In genomic region chr19:6126289-6126688, GRCm38 (mm10) we compare ENCODE assay signal across 7 mouse cellular contexts. TPM values are rescaled to one million over a fixed set of nuclear protein-coding genes. Genes with fewer than 3 reads are reported as not detected.
DNase-seq lines count a peak whose midpoint lies in the region; ATAC-seq and TF ChIP-seq lines count a peak whose summit lies in the region.

No protein-coding gene starts in this region.

- peak; percentile 86 for TF ChIP-seq CTCF in kidney, postnatal 0 days (IDR thresholded peaks at IDR 0.05; ENCODE audit: low read depth)

- H3K36me3 ChIP-seq in kidney, postnatal 0 days (ENCODE audit: insufficient read depth, low read length) = no peaks in the 10 kb centered on the region
- no peaks in the 10 kb centered on the region for H3K36me3 ChIP-seq in kidney, embryonic 14.5 days (ENCODE audit: control insufficient read depth, insufficient read depth, low read length)
- no peaks in the 10 kb centered on the region for H3K36me3 ChIP-seq in ES-E14 (ENCODE audit: control insufficient read depth, insufficient read depth, low read length, poor library complexity, severe bottlenecking)

- H3K4me1 ChIP-seq in kidney, postnatal 0 days (replicated peaks; ENCODE audit: insufficient read depth, low read length) = no peaks in the 10 kb centered on the region; the same call in 1 of the 2 replicates
- H3K4me1 ChIP-seq in kidney, embryonic 14.5 days (ENCODE audit: control insufficient read depth, insufficient read depth, low read length) = 0 out of 2 replicates have a peak, but pooled peaks cover 4% of the 10 kb centered on the region
- H3K4me1 ChIP-seq in ES-E14 (ENCODE audit: control insufficient read depth in 2 of 2, insufficient read depth in 2 of 2, low read length in 2 of 2, poor library complexity in 1 of 2) = peaks cover 0 to 9% of the 10 kb centered on the region in 2 experiments; a peak in 1 of 4 replicates

- peak; percentile 55 for DNase-seq in kidney, postnatal 0 days (ENCODE audit: low spot score)
- DNase-seq in ES-E14 (ENCODE audit: low read depth, low spot score) = peak; percentile 79
- peak; percentile 62 for DNase-seq in brain, adult 2 months (ENCODE audit: low read depth, low spot score)
- peak; percentile 91 for DNase-seq in induced T-regulatory cell, adult 2 months (ENCODE audit: low read depth)
- no peak for DNase-seq in layer of hippocampus, postnatal 14 days (ENCODE audit: low spot score in 2 of 2)

- 23% methylated on average over 4 of the region's 4 CpGs for WGBS in kidney, postnatal 0 days
- WGBS in kidney, embryonic 14.5 days = 31% methylated on average over 4 of the region's 4 CpGs

- no peak overlapping the region for H3K4me3 ChIP-seq in kidney, postnatal 0 days (replicated peaks; ENCODE audit: low read depth, low read length)
- no peak overlapping the region for H3K4me3 ChIP-seq in kidney, embryonic 14.5 days (ENCODE audit: low read length)
- no peak overlapping the region for H3K4me3 ChIP-seq in ES-E14 (ENCODE audit: insufficient read depth in 1 of 2, low read depth in 1 of 2, low read length in 2 of 2, poor library complexity in 1 of 2, severe bottlenecking in 1 of 2)

- H3K27me3 ChIP-seq in kidney, postnatal 0 days (ENCODE audit: insufficient read depth, low read length) = no peaks in the 10 kb centered on the region
- no peaks in the 10 kb centered on the region for H3K27me3 ChIP-seq in kidney, embryonic 14.5 days (ENCODE audit: control insufficient read depth, insufficient read depth, low read length)

- in situ Hi-C loops in ES-E14 (cut with MboI; ENCODE audit: low sequenced_read_pairs in 2 of 2, unreplicated experiment in 2 of 2) = loop anchor here (5.0 to 10.0 kb wide), 2 partner anchors 161 to 164 kb away; partner anchors contain the start of gene Pola2 (in 2 of the 2)

- no peak overlapping the region for H3K4me2 ChIP-seq in kidney, postnatal 0 days (ENCODE audit: low read length)
- no peak overlapping the region for H3K4me2 ChIP-seq in kidney, embryonic 14.5 days (replicated peaks; ENCODE audit: low read depth, low read length)

- no peak for ATAC-seq in kidney, postnatal 0 days (replicated peaks; ENCODE audit: low FRiP score, low read depth)
- no peak for ATAC-seq in kidney, embryonic 14.5 days (ENCODE audit: low FRiP score, low TSS enrichment)
- ATAC-seq in megakaryocyte-erythroid progenitor cell, adult 5-6 weeks (replicated peaks; ENCODE audit: low FRiP score, low TSS enrichment, poor library complexity, severe bottlenecking) = 0 out of 2 replicates have a peak, but pooled peaks have one; percentile 16

- H3K9me3 ChIP-seq in kidney, postnatal 0 days (replicated peaks; ENCODE audit: low read length) = no peaks in the 10 kb centered on the region
- H3K9me3 ChIP-seq in kidney, embryonic 14.5 days (ENCODE audit: control insufficient read depth, low read length) = no peaks in the 10 kb centered on the region
- no peaks in the 10 kb centered on the region for H3K9me3 ChIP-seq in ES-E14 (ENCODE audit: control insufficient read depth, insufficient read depth, low read depth, low read length)

- no peak overlapping the region for H3K27ac ChIP-seq in kidney, postnatal 0 days
- no peak overlapping the region for H3K27ac ChIP-seq in kidney, embryonic 14.5 days (ENCODE audit: low read depth, low read length)
- no peak overlapping the region for H3K27ac ChIP-seq in ES-E14 (ENCODE audit: insufficient read depth, low read depth, low read length, poor library complexity, severe bottlenecking)

- no peak overlapping the region for H3K9ac ChIP-seq in kidney, postnatal 0 days (ENCODE audit: low read depth, low read length)
- H3K9ac ChIP-seq in kidney, embryonic 14.5 days (ENCODE audit: low read depth, low read length) = no peak overlapping the region
- no peak overlapping the region for H3K9ac ChIP-seq in ES-E14 (ENCODE audit: insufficient read depth, low read depth, low read length, poor library complexity, severe bottlenecking)

TF ChIP-seq in ES-E14, 5 proteins besides CTCF, POLR2A, EP300 and RAD21:
- TF ChIP-seq ZNF384 (IDR thresholded peaks at IDR 0.05; ENCODE audit: low read depth, low read length) (peak; percentile 66; the same call in 1 of the 2 replicates), ZC3H11A (IDR thresholded peaks at IDR 0.05; ENCODE audit: borderline replicate concordance, low read depth, low read length) (peak; percentile 60; the same call in 1 of the 2 replicates), MAFK (IDR thresholded peaks at IDR 0.05; ENCODE audit: insufficient read depth, low read depth, low read length) (no peak)
TF ChIP-seq in ES-E14: peak in this region for 2.

RNA-seq across cellular contexts. Expression of gene Snx15, which starts 1.8 kb away (rescaled TPM):
- polyA plus RNA-seq in kidney, postnatal 0 days (2015; fragmentation: Nextera tagmentation; extraction: Ambion mirVana) = 26.5 and 30.0 TPM in 2 replicates
- 29.6 and 37.0 TPM in 2 replicates for polyA plus RNA-seq in kidney, embryonic 14.5 days (2014; fragmentation: Nextera tagmentation; extraction: Ambion mirVana)
- 8.9 and 11.9 TPM in 2 replicates for total RNA-seq in ES-E14 (2012; rRNA removed)
- 15.2 and 24.6 TPM in 2 replicates for total RNA-seq in megakaryocyte-erythroid progenitor cell, adult 5-6 weeks (2014; fragmentation: Nextera tagmentation)
- 7.0 and 13.2 TPM in 2 replicates for total RNA-seq in megakaryocyte-erythroid progenitor cell, adult 5-6 weeks (2017)
- total RNA-seq in layer of hippocampus, postnatal 14 days (2021) = 10 to 100 TPM; 42.3 to 43.7 TPM

RNA-seq across cellular contexts. Expression of gene Sac3d1, which starts 7.8 kb away (rescaled TPM):
- polyA plus RNA-seq in kidney, postnatal 0 days (2015; fragmentation: Nextera tagmentation; extraction: Ambion mirVana) = 32.0 and 35.9 TPM in 2 replicates
- polyA plus RNA-seq in kidney, embryonic 14.5 days (2014; fragmentation: Nextera tagmentation; extraction: Ambion mirVana) = 56.1 and 64.4 TPM in 2 replicates
- 25.2 and 28.2 TPM in 2 replicates for total RNA-seq in ES-E14 (2012; rRNA removed)
- total RNA-seq in megakaryocyte-erythroid progenitor cell, adult 5-6 weeks (2014; fragmentation: Nextera tagmentation) = 18.8 and 20.9 TPM in 2 replicates
- 7.7 and 9.3 TPM in 2 replicates for total RNA-seq in megakaryocyte-erythroid progenitor cell, adult 5-6 weeks (2017)
- total RNA-seq in layer of hippocampus, postnatal 14 days (2021) = 10 to 100 TPM; 16.8 to 18.2 TPM

RNA-seq across cellular contexts. Expression of gene Batf2, which starts 14.5 kb away (rescaled TPM):
- polyA plus RNA-seq in kidney, postnatal 0 days (2015; fragmentation: Nextera tagmentation; extraction: Ambion mirVana) = 0.38 and 0.49 TPM in 2 replicates
- polyA plus RNA-seq in kidney, embryonic 14.5 days (2014; fragmentation: Nextera tagmentation; extraction: Ambion mirVana) = 0.15 TPM in 1 of 2 replicates, not detected in the other
- total RNA-seq in ES-E14 (2012; rRNA removed) = 0.18 TPM in 1 of 2 replicates, not detected in the other
- 2.0 TPM in 1 of 2 replicates, not detected in the other for total RNA-seq in megakaryocyte-erythroid progenitor cell, adult 5-6 weeks (2014; fragmentation: Nextera tagmentation)
- 0.42 TPM in 1 of 2 replicates, not detected in the other for total RNA-seq in megakaryocyte-erythroid progenitor cell, adult 5-6 weeks (2017)
- under 1 TPM in 1 of 2 experiments, not detected in 1; 0.39 TPM for total RNA-seq in layer of hippocampus, postnatal 14 days (2021)

RNA-seq across cellular contexts. Expression of gene Arl2, which starts 15.1 kb away (rescaled TPM):
- 96.1 and 103 TPM in 2 replicates for polyA plus RNA-seq in kidney, postnatal 0 days (2015; fragmentation: Nextera tagmentation; extraction: Ambion mirVana)
- 82.6 and 98.8 TPM in 2 replicates for polyA plus RNA-seq in kidney, embryonic 14.5 days (2014; fragmentation: Nextera tagmentation; extraction: Ambion mirVana)
- 42.2 and 43.8 TPM in 2 replicates for total RNA-seq in ES-E14 (2012; rRNA removed)
- 43.2 and 45.4 TPM in 2 replicates for total RNA-seq in megakaryocyte-erythroid progenitor cell, adult 5-6 weeks (2014; fragmentation: Nextera tagmentation)
- 26.4 and 38.6 TPM in 2 replicates for total RNA-seq in megakaryocyte-erythroid progenitor cell, adult 5-6 weeks (2017)
- 10 to 100 TPM; 63.2 to 65.9 TPM for total RNA-seq in layer of hippocampus, postnatal 14 days (2021)

RNA-seq across cellular contexts. Expression of gene Naaladl1, which starts 20.7 kb away (rescaled TPM):
- 0.17 TPM in 2 replicates for polyA plus RNA-seq in kidney, postnatal 0 days (2015; fragmentation: Nextera tagmentation; extraction: Ambion mirVana)
- 0.44 and 0.60 TPM in 2 replicates for polyA plus RNA-seq in kidney, embryonic 14.5 days (2014; fragmentation: Nextera tagmentation; extraction: Ambion mirVana)
- 0.80 and 3.5 TPM in 2 replicates for total RNA-seq in ES-E14 (2012; rRNA removed)
- 1.5 and 2.1 TPM in 2 replicates for total RNA-seq in megakaryocyte-erythroid progenitor cell, adult 5-6 weeks (2014; fragmentation: Nextera tagmentation)
- not detected in 2 replicates for total RNA-seq in megakaryocyte-erythroid progenitor cell, adult 5-6 weeks (2017)
- total RNA-seq in layer of hippocampus, postnatal 14 days (2021) = not detected

Comparison
In these comparisons a context has a peak if more than half of its experiments do, and no peak if none do; other contexts are left out.
1. DNase-seq: peak in kidney, postnatal 0 days (single experiment), ES-E14 (single experiment), brain, adult 2 months (single experiment) and induced T-regulatory cell, adult 2 months (single experiment); none in layer of hippocampus, postnatal 14 days (0 of 2).